Mouse (Mus musculus): ENCODE measurements around the gene Hmgcl. TPM values are rescaled to one million over a fixed set of nuclear protein-coding genes. Genes with fewer than 3 reads are reported as not detected.

Hmgcl gene
- polyA plus RNA-seq, 1 experiment from 2014 or later: 147 TPM

- Histone ChIP-seq H3K9me3 (ENCODE audit: control insufficient read depth, low read length) (no peaks in the 10 kb centered on the region), H3K27me3 (replicated peaks; ENCODE audit: control insufficient read depth, insufficient read depth, low read length) (no peaks in the 10 kb centered on the region), H3K4me2 (ENCODE audit: low read depth, low read length) (no peak overlapping the region; the same call in 1 of the 2 replicates), H3K36me3 (ENCODE audit: control insufficient read depth, insufficient read depth, low read length) (peaks cover 8% of the 10 kb centered on the region), H3K4me3 (ENCODE audit: low read length) (no peak overlapping the region), H3K27ac (ENCODE audit: low read length) (no peak overlapping the region), H3K4me1 (ENCODE audit: control insufficient read depth, insufficient read depth, low read length) (peaks cover 24% of the 10 kb centered on the region), H3K9ac (ENCODE audit: low read depth, low read length) (0 out of 2 replicates have a peak overlapping the region, but pooled peaks have one; percentile 89)
- 89% methylated on average over 7 of the region's 7 CpGs for WGBS
- no peak for ATAC-seq
Measured at GRCm38 (mm10) chr4:135962198-135962597, 15.9 kb downstream of the Hmgcl start.

DNA sequence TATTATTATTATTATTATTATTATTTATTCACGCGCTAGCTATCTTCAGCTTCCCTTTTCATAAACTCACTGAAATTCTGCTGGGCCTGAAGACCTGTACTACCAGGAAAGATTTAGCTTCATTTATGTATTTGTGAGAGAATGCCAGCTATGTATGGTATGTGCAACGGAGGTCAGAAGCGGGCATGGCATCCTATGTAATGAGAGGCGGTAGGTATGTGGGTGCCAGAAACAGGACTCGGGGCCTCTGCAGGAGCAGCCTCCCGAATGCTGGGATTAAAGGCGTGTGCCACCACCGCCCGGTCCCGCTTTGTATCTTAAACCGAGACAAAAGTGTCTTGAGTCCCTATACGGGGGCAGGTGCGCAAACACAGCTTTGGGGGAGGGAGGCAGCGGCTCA lies 16.7 kb downstream of the Hmgcl start:
- Histone ChIP-seq H3K9me3 (ENCODE audit: control insufficient read depth, low read length) (no peaks in the 10 kb centered on the region), H3K4me2 (ENCODE audit: low read depth, low read length) (peak overlapping the region; percentile 81), H3K27ac (ENCODE audit: low read length) (peak overlapping the region; percentile 89), H3K4me1 (ENCODE audit: control insufficient read depth, insufficient read depth, low read length) (peaks cover 24% of the 10 kb centered on the region), H3K9ac (ENCODE audit: low read depth, low read length) (peak overlapping the region; percentile 89), H3K27me3 (replicated peaks; ENCODE audit: control insufficient read depth, insufficient read depth, low read length) (no peaks in the 10 kb centered on the region), H3K36me3 (ENCODE audit: control insufficient read depth, insufficient read depth, low read length) (peaks cover 10% of the 10 kb centered on the region), H3K4me3 (ENCODE audit: low read length) (peak overlapping the region; percentile 81)
- WGBS: 6% methylated on average over 15 of the region's 15 CpGs
- ATAC-seq: peak; percentile 5; the same call in 1 of the 2 replicates

GRCm38 (mm10) chr4:135963457-135964193 lies 17.4 kb downstream of the Hmgcl start, which contains the start of gene Gale:
Gale (plus strand) TSS chr4:135963727.
- H3K27ac ChIP-seq (ENCODE audit: low read length): peak within 1 kb of the TSS; percentile 90
- ATAC-seq: peak; percentile 90
- H3K9me3 ChIP-seq (ENCODE audit: control insufficient read depth, low read length): no peaks in the 10 kb centered on the region
- H3K4me3 ChIP-seq (ENCODE audit: low read length): peak within 1 kb of the TSS; percentile 81
- H3K36me3 ChIP-seq (ENCODE audit: control insufficient read depth, insufficient read depth, low read length): peaks cover 17% of the 10 kb centered on the region
- peak within 1 kb of the TSS; percentile 89 for H3K9ac ChIP-seq (ENCODE audit: low read depth, low read length)
- peaks cover 23% of the 10 kb centered on the region for H3K4me1 ChIP-seq (ENCODE audit: control insufficient read depth, insufficient read depth, low read length)
- no peaks in the 10 kb centered on the region for H3K27me3 ChIP-seq (replicated peaks; ENCODE audit: control insufficient read depth, insufficient read depth, low read length)
- WGBS: 0% methylated on average over 56 of the region's 56 CpGs
- peak within 1 kb of the TSS; percentile 88 for H3K4me2 ChIP-seq (ENCODE audit: low read depth, low read length)

DNA sequence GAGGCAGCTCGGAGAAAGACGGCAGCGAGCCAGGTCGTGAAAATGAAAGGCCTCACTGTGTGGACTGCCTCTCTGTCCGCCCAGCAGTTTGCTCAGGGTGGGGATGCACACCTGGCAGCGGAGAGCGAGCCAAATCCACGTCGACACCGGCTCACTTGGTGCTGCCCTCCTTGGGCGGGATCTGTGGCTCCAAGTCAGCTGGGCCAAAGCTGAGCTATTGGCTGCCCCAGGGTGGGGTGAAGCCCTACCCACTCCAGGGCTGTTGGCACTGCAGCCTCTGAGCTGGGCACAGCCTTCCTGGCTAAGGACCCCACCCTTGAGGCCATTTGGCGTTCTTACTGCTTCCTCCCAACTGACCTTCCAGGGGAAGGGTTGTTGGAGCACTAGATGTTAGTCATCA lies 18.2 kb downstream of the Hmgcl start:
- Histone ChIP-seq H3K9ac (ENCODE audit: low read depth, low read length) (peak overlapping the region; percentile 87), H3K4me1 (ENCODE audit: control insufficient read depth, insufficient read depth, low read length) (peaks cover 18% of the 10 kb centered on the region), H3K27me3 (replicated peaks; ENCODE audit: control insufficient read depth, insufficient read depth, low read length) (no peaks in the 10 kb centered on the region), H3K27ac (ENCODE audit: low read length) (peak overlapping the region; percentile 90), H3K36me3 (ENCODE audit: control insufficient read depth, insufficient read depth, low read length) (peaks cover 24% of the 10 kb centered on the region), H3K4me3 (ENCODE audit: low read length) (peak overlapping the region; percentile 81), H3K9me3 (ENCODE audit: control insufficient read depth, low read length) (no peaks in the 10 kb centered on the region), H3K4me2 (ENCODE audit: low read depth, low read length) (peak overlapping the region; percentile 88)
- WGBS: 4% methylated on average over 12 of the region's 12 CpGs
- ATAC-seq: peak; percentile 67

- H3K9ac ChIP-seq (ENCODE audit: low read depth, low read length): peak overlapping the region; percentile 87
- H3K27me3 ChIP-seq (replicated peaks; ENCODE audit: control insufficient read depth, insufficient read depth, low read length): no peaks in the 10 kb centered on the region
- 77% methylated on average over 9 of the region's 9 CpGs for WGBS
- peaks cover 18% of the 10 kb centered on the region for H3K4me1 ChIP-seq (ENCODE audit: control insufficient read depth, insufficient read depth, low read length)
- H3K9me3 ChIP-seq (ENCODE audit: control insufficient read depth, low read length): no peaks in the 10 kb centered on the region
- H3K27ac ChIP-seq (ENCODE audit: low read length): peak overlapping the region; percentile 90
- no peak for ATAC-seq
- H3K4me3 ChIP-seq (ENCODE audit: low read length): no peak overlapping the region
- H3K4me2 ChIP-seq (ENCODE audit: low read depth, low read length): peak overlapping the region; percentile 88; the same call in 1 of the 2 replicates
- peaks cover 25% of the 10 kb centered on the region for H3K36me3 ChIP-seq (ENCODE audit: control insufficient read depth, insufficient read depth, low read length)
Measured at GRCm38 (mm10) chr4:135965113-135965512, 18.9 kb downstream of the Hmgcl start.

GRCm38 (mm10) chr4:135966283-135966682 lies 20.0 kb downstream of the Hmgcl start:
- Histone ChIP-seq H3K4me1 (ENCODE audit: control insufficient read depth, insufficient read depth, low read length) (peaks cover 26% of the 10 kb centered on the region), H3K36me3 (ENCODE audit: control insufficient read depth, insufficient read depth, low read length) (peaks cover 25% of the 10 kb centered on the region)
- 90% methylated on average over 16 of the region's 16 CpGs for WGBS

DNA sequence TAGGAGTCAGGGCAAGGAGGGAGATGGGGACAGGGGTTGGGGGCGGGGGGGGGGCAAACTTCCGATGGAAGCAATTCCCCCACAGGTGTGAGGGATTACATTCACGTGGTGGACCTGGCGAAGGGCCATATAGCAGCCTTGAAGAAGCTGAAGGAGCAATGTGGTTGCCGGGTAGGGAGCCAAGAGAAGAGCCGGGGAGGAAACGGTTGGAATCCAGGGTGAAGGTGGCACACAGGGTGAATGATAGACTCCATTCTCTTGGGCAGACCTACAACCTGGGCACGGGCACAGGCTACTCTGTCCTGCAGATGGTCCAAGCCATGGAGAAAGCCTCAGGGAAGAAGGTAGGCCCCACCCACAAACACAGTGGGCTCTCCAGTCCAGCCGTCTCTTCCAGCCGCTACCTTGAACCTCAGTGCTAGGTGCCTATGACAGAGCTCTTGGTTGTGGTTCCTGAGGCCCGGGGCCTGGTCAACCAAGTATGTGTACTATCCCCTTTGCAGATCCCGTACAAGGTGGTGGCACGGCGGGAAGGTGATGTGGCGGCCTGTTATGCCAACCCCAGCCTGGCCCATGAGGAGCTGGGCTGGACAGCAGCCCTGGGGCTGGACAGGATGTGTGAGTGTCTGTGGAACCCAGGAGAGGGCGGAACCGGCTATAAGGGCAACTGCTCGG lies 21.0 kb downstream of the Hmgcl start:
- H3K4me1 ChIP-seq (ENCODE audit: control insufficient read depth, insufficient read depth, low read length): peaks cover 32% of the 10 kb centered on the region
- no peak overlapping the region for H3K4me3 ChIP-seq (ENCODE audit: low read length)
- no peak overlapping the region for H3K9ac ChIP-seq (ENCODE audit: low read depth, low read length)
- H3K9me3 ChIP-seq (ENCODE audit: control insufficient read depth, low read length): no peaks in the 10 kb centered on the region
- ATAC-seq: no peak
- peaks cover 21% of the 10 kb centered on the region for H3K36me3 ChIP-seq (ENCODE audit: control insufficient read depth, insufficient read depth, low read length)
- 87% methylated on average over 18 of the region's 18 CpGs for WGBS
- no peaks in the 10 kb centered on the region for H3K27me3 ChIP-seq (replicated peaks; ENCODE audit: control insufficient read depth, insufficient read depth, low read length)
- H3K4me2 ChIP-seq (ENCODE audit: low read depth, low read length): no peak overlapping the region
- H3K27ac ChIP-seq (ENCODE audit: low read length): no peak overlapping the region

More at GRCm38 (mm10) chr4:135966283-135966682, 20.0 kb downstream of the Hmgcl start:
- Histone ChIP-seq H3K9me3 (ENCODE audit: control insufficient read depth, low read length) (no peaks in the 10 kb centered on the region), H3K27me3 (replicated peaks; ENCODE audit: control insufficient read depth, insufficient read depth, low read length) (no peaks in the 10 kb centered on the region), H3K4me2 (ENCODE audit: low read depth, low read length) (no peak overlapping the region), H3K4me3 (ENCODE audit: low read length) (no peak overlapping the region), H3K9ac (ENCODE audit: low read depth, low read length) (no peak overlapping the region), H3K27ac (ENCODE audit: low read length) (no peak overlapping the region)
- no peak for ATAC-seq

DNA sequence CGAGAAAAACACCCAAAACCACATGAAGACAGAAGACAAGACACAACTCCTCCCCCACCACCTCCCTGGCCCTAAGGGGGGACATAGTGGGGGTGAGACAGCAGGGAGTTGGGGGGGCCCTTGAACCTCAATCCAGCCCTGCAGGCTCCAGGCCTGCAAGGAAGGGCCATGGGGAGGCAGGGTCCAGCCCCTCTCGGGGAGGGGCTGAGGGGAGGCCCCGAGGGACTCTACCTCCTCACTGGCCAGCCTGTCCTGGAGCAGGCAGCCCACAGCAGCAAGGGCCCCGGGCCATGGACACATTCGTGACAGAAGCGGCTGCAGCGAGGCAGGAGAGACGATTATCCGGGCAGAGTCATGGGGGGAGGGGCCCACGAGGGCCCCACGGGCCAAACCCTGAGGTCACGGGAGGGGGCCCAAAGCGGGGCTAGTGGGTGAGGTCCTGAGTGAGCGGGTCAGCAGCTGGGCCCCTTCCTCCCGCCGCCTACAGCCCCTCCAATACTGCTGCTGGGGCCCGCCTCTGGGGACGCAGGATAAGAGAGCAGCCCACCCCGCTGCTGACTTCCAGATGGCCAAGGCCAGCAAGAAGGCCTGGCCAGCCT lies 22.1 kb downstream of the Hmgcl start:
- Histone ChIP-seq H3K4me3 (ENCODE audit: low read length) (no peak overlapping the region), H3K9me3 (ENCODE audit: control insufficient read depth, low read length) (no peaks in the 10 kb centered on the region), H3K4me2 (ENCODE audit: low read depth, low read length) (no peak overlapping the region), H3K9ac (ENCODE audit: low read depth, low read length) (no peak overlapping the region), H3K4me1 (ENCODE audit: control insufficient read depth, insufficient read depth, low read length) (peaks cover 32% of the 10 kb centered on the region), H3K36me3 (ENCODE audit: control insufficient read depth, insufficient read depth, low read length) (peaks cover 21% of the 10 kb centered on the region), H3K27me3 (replicated peaks; ENCODE audit: control insufficient read depth, insufficient read depth, low read length) (no peaks in the 10 kb centered on the region), H3K27ac (ENCODE audit: low read length) (no peak overlapping the region)
- ATAC-seq: no peak
- WGBS: 76% methylated on average over 18 of the region's 19 CpGs

DNA sequence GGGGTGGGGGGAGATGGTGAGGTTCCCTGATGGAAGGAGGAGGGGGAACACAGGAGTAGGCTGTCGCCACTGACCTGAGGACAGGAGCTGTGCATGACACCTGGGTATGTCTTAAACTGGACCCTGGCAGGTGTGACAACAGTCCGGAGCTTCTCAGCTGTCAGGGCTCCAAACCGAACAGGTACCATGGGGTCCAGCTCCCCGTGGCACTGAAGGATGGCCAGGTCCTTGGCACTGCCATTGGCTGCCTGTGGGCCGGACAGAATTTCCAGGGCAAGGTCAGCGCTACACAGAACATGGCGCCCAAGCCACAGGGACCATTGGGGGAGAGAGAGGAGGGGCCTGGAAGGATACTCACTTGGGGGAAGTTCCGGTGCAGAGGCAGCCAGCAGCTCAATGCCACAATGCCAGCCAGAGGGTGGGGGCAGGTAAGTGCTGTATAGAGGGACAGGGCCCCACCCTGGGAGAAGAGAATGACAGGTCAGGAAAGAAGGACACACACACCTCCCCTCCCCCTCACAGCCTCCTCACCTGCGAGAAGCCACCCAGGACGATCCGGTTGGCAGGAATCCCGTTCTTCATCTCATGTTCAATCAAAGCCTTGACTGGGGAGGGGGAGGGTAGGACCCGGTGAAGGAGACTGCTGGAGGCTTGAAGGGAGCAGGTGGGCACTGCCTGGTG lies 23.0 kb downstream of the Hmgcl start:
- Histone ChIP-seq H3K9ac (ENCODE audit: low read depth, low read length) (no peak overlapping the region), H3K9me3 (ENCODE audit: control insufficient read depth, low read length) (no peaks in the 10 kb centered on the region)

More for the DNA sequence above, 23.0 kb downstream of the Hmgcl start:
- Histone ChIP-seq H3K4me3 (ENCODE audit: low read length) (no peak overlapping the region), H3K27me3 (replicated peaks; ENCODE audit: control insufficient read depth, insufficient read depth, low read length) (no peaks in the 10 kb centered on the region), H3K27ac (ENCODE audit: low read length) (no peak overlapping the region), H3K4me2 (ENCODE audit: low read depth, low read length) (no peak overlapping the region), H3K4me1 (ENCODE audit: control insufficient read depth, insufficient read depth, low read length) (peaks cover 30% of the 10 kb centered on the region), H3K36me3 (ENCODE audit: control insufficient read depth, insufficient read depth, low read length) (peaks cover 21% of the 10 kb centered on the region)
- WGBS: 90% methylated on average over 13 of the region's 13 CpGs
- no peak for ATAC-seq

Measured in intestine, embryonic 16.5 days (tissue).